Mouse (Mus musculus): ENCODE results near the gene Acap2. TPM values are rescaled to one million over a fixed set of nuclear protein-coding genes. Genes with fewer than 3 reads are reported as not detected.
A peak's percentile ranks its signal among the peaks of the same experiment; 100 is the strongest.

Gene Acap2
- polyA plus RNA-seq, 1 experiment = 39.0 TPM

DNA sequence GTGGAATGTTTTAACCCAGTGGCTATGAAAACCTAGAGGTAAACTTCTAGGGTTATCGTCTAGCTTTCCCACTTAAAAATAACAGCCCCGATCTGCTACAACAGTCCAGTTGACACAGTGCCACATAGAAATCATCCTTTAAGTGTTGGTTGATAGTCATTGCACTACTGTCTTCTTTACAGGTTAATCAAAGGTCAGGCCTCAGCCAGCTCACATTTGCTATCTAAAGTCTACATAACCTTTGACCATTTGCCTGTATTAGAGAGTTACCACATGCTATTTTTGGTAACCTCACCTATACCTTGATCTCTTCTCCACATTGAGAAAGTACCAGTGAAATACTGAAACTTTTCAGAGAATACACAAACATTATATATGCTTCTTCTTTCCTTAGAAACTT lies 659 bp upstream of the Acap2 start:
- H3K9me3 ChIP-seq (replicated peaks; ENCODE audit: control insufficient read depth, insufficient read depth, low read length, poor library complexity, severe bottlenecking) = no peaks in the 10 kb centered on the region
- no peak overlapping the region for H3K4me3 ChIP-seq (ENCODE audit: low read depth, low read length)
- H3K4me1 ChIP-seq (ENCODE audit: control insufficient read depth, insufficient read depth, low read length) = no peaks in the 10 kb centered on the region
- H3K27ac ChIP-seq (ENCODE audit: insufficient read depth, low read length) = no peak overlapping the region
- no peak for TF ChIP-seq POLR2A (IDR thresholded peaks at IDR 0.05; ENCODE audit: insufficient read depth, low read length)
- TF ChIP-seq CTCF (IDR thresholded peaks at IDR 0.05; ENCODE audit: low read depth, low read length) = no peak
- no peak for TF ChIP-seq EP300 (IDR thresholded peaks at IDR 0.05; ENCODE audit: insufficient read depth, low read depth, low read length)
- H3K9ac ChIP-seq (ENCODE audit: low read depth, poor library complexity, severe bottlenecking) = no peak overlapping the region
- H3K27me3 ChIP-seq (ENCODE audit: control insufficient read depth, insufficient read depth, low read length, poor library complexity, severe bottlenecking) = peaks cover 1% of the 10 kb centered on the region; the same call in 1 of the 2 replicates
- no peaks in the 10 kb centered on the region for H3K36me3 ChIP-seq (ENCODE audit: control insufficient read depth, insufficient read depth, low read length, poor library complexity, severe bottlenecking)

- peak overlapping the region; percentile 96 for H3K4me3 ChIP-seq (ENCODE audit: low read depth, low read length)
- H3K27me3 ChIP-seq (ENCODE audit: control insufficient read depth, insufficient read depth, low read length, poor library complexity, severe bottlenecking) = no peaks in the 10 kb centered on the region
- peak overlapping the region; percentile 87 for H3K9ac ChIP-seq (ENCODE audit: low read depth, poor library complexity, severe bottlenecking)
- no peaks in the 10 kb centered on the region for H3K9me3 ChIP-seq (replicated peaks; ENCODE audit: control insufficient read depth, insufficient read depth, low read length, poor library complexity, severe bottlenecking)
- no peaks in the 10 kb centered on the region for H3K36me3 ChIP-seq (ENCODE audit: control insufficient read depth, insufficient read depth, low read length, poor library complexity, severe bottlenecking)
- TF ChIP-seq EP300 (IDR thresholded peaks at IDR 0.05; ENCODE audit: insufficient read depth, low read depth, low read length) = no peak
- TF ChIP-seq POLR2A (IDR thresholded peaks at IDR 0.05; ENCODE audit: insufficient read depth, low read length) = no peak
- no peak for TF ChIP-seq CTCF (IDR thresholded peaks at IDR 0.05; ENCODE audit: low read depth, low read length)
- no peaks in the 10 kb centered on the region for H3K4me1 ChIP-seq (ENCODE audit: control insufficient read depth, insufficient read depth, low read length)
- no peak overlapping the region for H3K27ac ChIP-seq (ENCODE audit: insufficient read depth, low read length)
Observed at GRCm38 (mm10) chr16:31199926-31200789, 887 bp downstream of the Acap2 start.

DNA sequence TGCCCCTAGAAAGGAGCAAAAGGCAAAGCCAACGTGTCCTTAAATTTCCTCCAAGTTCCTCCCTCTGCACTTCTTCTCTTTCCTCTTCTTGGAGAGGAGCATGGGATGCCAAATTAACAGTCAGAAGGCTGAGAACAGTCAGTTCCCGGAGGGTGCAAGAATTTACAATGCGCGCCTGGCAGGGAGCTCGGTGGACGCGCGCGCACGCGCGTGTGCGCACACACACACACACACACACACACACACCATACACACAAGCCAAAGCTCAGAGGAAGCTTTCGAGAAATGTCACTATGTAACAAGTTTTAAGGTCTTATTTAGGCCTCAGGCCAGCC lies 1.5 kb downstream of the Acap2 start:
- Histone ChIP-seq H3K4me3 (ENCODE audit: low read depth, low read length) (peak overlapping the region; percentile 96), H3K27ac (ENCODE audit: insufficient read depth, low read length) (no peak overlapping the region), H3K9me3 (replicated peaks; ENCODE audit: control insufficient read depth, insufficient read depth, low read length, poor library complexity, severe bottlenecking) (no peaks in the 10 kb centered on the region), H3K36me3 (ENCODE audit: control insufficient read depth, insufficient read depth, low read length, poor library complexity, severe bottlenecking) (no peaks in the 10 kb centered on the region), H3K27me3 (ENCODE audit: control insufficient read depth, insufficient read depth, low read length, poor library complexity, severe bottlenecking) (no peaks in the 10 kb centered on the region), H3K4me1 (ENCODE audit: control insufficient read depth, insufficient read depth, low read length) (no peaks in the 10 kb centered on the region), H3K9ac (ENCODE audit: low read depth, poor library complexity, severe bottlenecking) (peak overlapping the region; percentile 87)
- no peak for TF ChIP-seq CTCF (IDR thresholded peaks at IDR 0.05; ENCODE audit: low read depth, low read length)

DNA sequence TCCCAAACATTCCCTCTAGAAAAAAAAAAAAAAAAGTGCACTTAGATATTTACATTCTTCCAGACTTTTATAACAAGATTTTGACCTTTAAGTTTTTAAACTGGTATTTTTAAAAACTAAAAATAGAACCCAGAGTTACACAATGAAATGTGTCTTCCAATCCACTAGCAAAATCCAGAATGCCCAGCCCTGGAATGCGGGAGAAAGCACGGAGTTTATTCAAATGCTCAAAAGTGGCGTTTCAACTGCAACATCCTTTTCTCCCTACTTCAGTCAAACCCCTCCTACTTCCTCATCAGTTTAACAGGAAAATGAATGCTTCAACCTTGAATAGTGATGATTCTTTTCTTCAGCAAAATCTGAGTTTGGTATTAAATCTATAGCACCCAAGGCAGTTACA lies 4.1 kb downstream of the Acap2 start:
- TF ChIP-seq POLR2A (IDR thresholded peaks at IDR 0.05; ENCODE audit: insufficient read depth, low read length) = no peak
- TF ChIP-seq EP300 (IDR thresholded peaks at IDR 0.05; ENCODE audit: insufficient read depth, low read depth, low read length) = no peak
- no peak for TF ChIP-seq CTCF (IDR thresholded peaks at IDR 0.05; ENCODE audit: low read depth, low read length)
- no peaks in the 10 kb centered on the region for H3K9me3 ChIP-seq (replicated peaks; ENCODE audit: control insufficient read depth, insufficient read depth, low read length, poor library complexity, severe bottlenecking)
- no peak overlapping the region for H3K27ac ChIP-seq (ENCODE audit: insufficient read depth, low read length)
- H3K27me3 ChIP-seq (ENCODE audit: control insufficient read depth, insufficient read depth, low read length, poor library complexity, severe bottlenecking) = no peaks in the 10 kb centered on the region
- no peak overlapping the region for H3K9ac ChIP-seq (ENCODE audit: low read depth, poor library complexity, severe bottlenecking)
- H3K4me3 ChIP-seq (ENCODE audit: low read depth, low read length) = no peak overlapping the region
- no peaks in the 10 kb centered on the region for H3K36me3 ChIP-seq (ENCODE audit: control insufficient read depth, insufficient read depth, low read length, poor library complexity, severe bottlenecking)
- no peaks in the 10 kb centered on the region for H3K4me1 ChIP-seq (ENCODE audit: control insufficient read depth, insufficient read depth, low read length)

GRCm38 (mm10) chr16:31192526-31192925 lies 8.5 kb downstream of the Acap2 start:
- Histone ChIP-seq H3K9me3 (replicated peaks; ENCODE audit: control insufficient read depth, insufficient read depth, low read length, poor library complexity, severe bottlenecking) (no peaks in the 10 kb centered on the region), H3K4me1 (ENCODE audit: control insufficient read depth, insufficient read depth, low read length) (no peaks in the 10 kb centered on the region), H3K36me3 (ENCODE audit: control insufficient read depth, insufficient read depth, low read length, poor library complexity, severe bottlenecking) (no peaks in the 10 kb centered on the region), H3K9ac (ENCODE audit: low read depth, poor library complexity, severe bottlenecking) (no peak overlapping the region), H3K27me3 (ENCODE audit: control insufficient read depth, insufficient read depth, low read length, poor library complexity, severe bottlenecking) (no peaks in the 10 kb centered on the region), H3K27ac (ENCODE audit: insufficient read depth, low read length) (no peak overlapping the region), H3K4me3 (ENCODE audit: low read depth, low read length) (no peak overlapping the region)
- TF ChIP-seq CTCF (IDR thresholded peaks at IDR 0.05; ENCODE audit: low read depth, low read length) (no peak), EP300 (IDR thresholded peaks at IDR 0.05; ENCODE audit: insufficient read depth, low read depth, low read length) (no peak), POLR2A (IDR thresholded peaks at IDR 0.05; ENCODE audit: insufficient read depth, low read length) (no peak)

DNA sequence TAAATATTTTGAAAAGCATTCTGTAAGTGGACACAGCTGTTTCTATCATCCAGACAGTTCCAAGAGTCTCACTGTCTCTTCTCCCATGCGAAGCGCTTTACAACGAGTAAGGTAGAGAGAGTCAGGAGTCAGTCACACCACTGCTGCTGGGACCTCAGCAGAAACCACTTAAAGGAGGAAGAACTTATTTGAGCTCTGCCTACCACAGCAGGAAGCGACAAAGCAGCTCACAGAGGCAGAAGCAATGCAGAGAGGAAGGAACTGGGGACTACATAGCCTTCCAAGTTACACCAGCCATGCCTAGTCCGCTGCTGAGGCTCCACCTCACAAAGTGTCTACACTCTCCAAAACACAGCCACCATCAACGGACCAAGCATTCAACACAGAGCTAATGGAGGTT lies 9.2 kb downstream of the Acap2 start:
- Histone ChIP-seq H3K4me3 (ENCODE audit: low read depth, low read length) (no peak overlapping the region), H3K9ac (ENCODE audit: low read depth, poor library complexity, severe bottlenecking) (no peak overlapping the region), H3K27me3 (ENCODE audit: control insufficient read depth, insufficient read depth, low read length, poor library complexity, severe bottlenecking) (no peaks in the 10 kb centered on the region), H3K36me3 (ENCODE audit: control insufficient read depth, insufficient read depth, low read length, poor library complexity, severe bottlenecking) (no peaks in the 10 kb centered on the region), H3K4me1 (ENCODE audit: control insufficient read depth, insufficient read depth, low read length) (no peaks in the 10 kb centered on the region), H3K27ac (ENCODE audit: insufficient read depth, low read length) (no peak overlapping the region), H3K9me3 (replicated peaks; ENCODE audit: control insufficient read depth, insufficient read depth, low read length, poor library complexity, severe bottlenecking) (no peaks in the 10 kb centered on the region)
- TF ChIP-seq POLR2A (IDR thresholded peaks at IDR 0.05; ENCODE audit: insufficient read depth, low read length) (no peak), CTCF (IDR thresholded peaks at IDR 0.05; ENCODE audit: low read depth, low read length) (no peak), EP300 (IDR thresholded peaks at IDR 0.05; ENCODE audit: insufficient read depth, low read depth, low read length) (no peak)
